18 mouse cellular contexts compared by ENCODE assay signal in the genomic region with DNA sequence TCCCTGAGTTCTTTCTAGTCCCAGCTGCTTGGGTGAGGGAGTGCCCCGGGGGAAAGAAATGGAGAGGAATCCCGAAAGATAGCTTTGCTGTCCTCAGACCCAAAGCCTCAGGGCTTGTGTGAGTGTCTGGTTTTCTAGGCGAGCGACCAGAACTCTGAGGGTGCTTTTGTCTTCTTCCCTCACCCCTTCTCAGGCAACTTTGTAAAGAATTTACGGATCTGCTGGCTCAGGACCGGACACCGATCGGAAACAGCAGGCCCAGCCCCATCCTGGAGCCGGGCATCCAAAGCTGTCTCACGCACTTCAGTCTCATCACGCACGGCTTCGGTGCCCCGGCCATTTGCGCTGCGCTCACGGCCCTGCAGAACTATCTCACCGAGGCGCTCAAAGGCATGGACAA. TPM values are rescaled to one million over a fixed set of nuclear protein-coding genes. Genes with fewer than 3 reads are reported as not detected.
DNase-seq lines count a peak whose midpoint lies in the region; ATAC-seq lines count a peak whose summit lies in the region.
"Had no signal": no experiment of that assay in that cellular context is flagged by ENCODE, and none has a peak within 500 bp of the region (broad histone marks: within the 10 kb centered on the region; RNA-seq: fewer than 3 reads in every experiment).

No protein-coding gene starts in this region.

- peak; percentile 52 for DNase-seq in embryo, embryonic 10.5 days (ENCODE audit: low spot score)
- no peak for DNase-seq in embryo, embryonic 10 days (ENCODE audit: low spot score)
- no peak for DNase-seq in limb, embryonic 10.5 days (ENCODE audit: low spot score)
- DNase-seq in retina, postnatal 1 day: peak; percentile 67
- DNase-seq in thymus, postnatal 4 days: no peak
- no peak for DNase-seq in right cerebral cortex, postnatal 10 days (ENCODE audit: low spot score in 2 of 2)
- DNase-seq: gastrocnemius, postnatal 14 days; heart, postnatal 10 days; lung, adult 2 months had no signal

- H3K4me2 ChIP-seq in limb, embryonic 13.5 days (replicated peaks): peak overlapping the region; percentile 19; the same call in 1 of the 2 replicates
- no peak overlapping the region for H3K4me2 ChIP-seq in midbrain, embryonic 13.5 days (replicated peaks)
- H3K4me2 ChIP-seq: kidney, embryonic 15.5 days; stomach, embryonic 15.5 days had no signal

- 3% methylated on average over 19 of the region's 19 CpGs for WGBS in limb, embryonic 13.5 days
- under 1% methylated on average over 19 of the region's 19 CpGs for WGBS in limb, embryonic 10.5 days
- under 1% methylated on average over 19 of the region's 19 CpGs for WGBS in midbrain, embryonic 13.5 days

- H3K27me3 ChIP-seq in limb, embryonic 13.5 days: peaks cover 80% of the 10 kb centered on the region
- H3K27me3 ChIP-seq in limb, embryonic 10.5 days (ENCODE audit: low read depth, poor library complexity, severe bottlenecking): peaks cover 95% of the 10 kb centered on the region
- peaks cover 93% of the 10 kb centered on the region for H3K27me3 ChIP-seq in midbrain, embryonic 13.5 days

- H3K36me3 ChIP-seq in limb, embryonic 13.5 days: no peaks in the 10 kb centered on the region
- H3K36me3 ChIP-seq in limb, embryonic 10.5 days: no peaks in the 10 kb centered on the region
- H3K36me3 ChIP-seq in midbrain, embryonic 13.5 days: no peaks in the 10 kb centered on the region
- H3K36me3 ChIP-seq: kidney, embryonic 15.5 days; stomach, embryonic 15.5 days had no signal

- H3K9ac ChIP-seq in limb, embryonic 13.5 days: no peak overlapping the region
- H3K9ac ChIP-seq in midbrain, embryonic 13.5 days (replicated peaks): no peak overlapping the region
- H3K9ac ChIP-seq: kidney, embryonic 15.5 days; stomach, embryonic 15.5 days had no signal

- 0 out of 2 replicates have a peak overlapping the region, but pooled peaks have one; percentile 52 for H3K27ac ChIP-seq in limb, embryonic 13.5 days
- no peak overlapping the region for H3K27ac ChIP-seq in limb, embryonic 10.5 days
- H3K27ac ChIP-seq in midbrain, embryonic 13.5 days: peak overlapping the region; percentile 64
- H3K27ac ChIP-seq: kidney, embryonic 15.5 days; macrophage; stomach, embryonic 15.5 days had no signal

- peaks cover 25% of the 10 kb centered on the region for H3K4me1 ChIP-seq in limb, embryonic 13.5 days
- H3K4me1 ChIP-seq in limb, embryonic 10.5 days: peaks cover 31% of the 10 kb centered on the region
- H3K4me1 ChIP-seq in midbrain, embryonic 13.5 days (replicated peaks): 0 out of 2 replicates have a peak, but pooled peaks cover 3% of the 10 kb centered on the region
- H3K4me1 ChIP-seq: stomach, embryonic 15.5 days had no signal

- ATAC-seq in limb, embryonic 13.5 days (ENCODE audit: low FRiP score, low read depth): no peak
- ATAC-seq in midbrain, embryonic 13.5 days: no peak
- ATAC-seq: inflammation-experienced regulatory T-cells, adult 6 months; Patski had no signal

- no peaks in the 10 kb centered on the region for H3K9me3 ChIP-seq in limb, embryonic 13.5 days
- H3K9me3 ChIP-seq in limb, embryonic 10.5 days (replicated peaks): no peaks in the 10 kb centered on the region
- H3K9me3 ChIP-seq in midbrain, embryonic 13.5 days: no peaks in the 10 kb centered on the region
- H3K9me3 ChIP-seq: kidney, embryonic 15.5 days; stomach, embryonic 15.5 days had no signal

- no peak overlapping the region for H3K4me3 ChIP-seq in limb, embryonic 13.5 days
- H3K4me3 ChIP-seq in limb, embryonic 10.5 days: no peak overlapping the region
- no peak overlapping the region for H3K4me3 ChIP-seq in midbrain, embryonic 13.5 days (replicated peaks)
- H3K4me3 ChIP-seq: erythroblast, embryonic 14.5 days; kidney, embryonic 15.5 days; stomach, embryonic 15.5 days had no signal

RNA-seq across cellular contexts. Expression of a gene that starts 25.1 kb away (rescaled TPM):
- polyA plus RNA-seq in limb, embryonic 13.5 days (2015; fragmentation: Nextera tagmentation; extraction: Ambion mirVana): 57.2 and 66.0 TPM in 2 replicates
- polyA plus RNA-seq in limb, embryonic 10.5 days (2016; fragmentation: Nextera tagmentation; extraction: Ambion mirVana): 6.7 and 19.7 TPM in 2 replicates
- polyA plus RNA-seq in midbrain, embryonic 13.5 days (2015; fragmentation: Nextera tagmentation; extraction: Ambion mirVana): 256 and 296 TPM in 2 replicates
- polyA plus RNA-seq: erythroblast, embryonic 14.5 days; inflammation-experienced regulatory T-cells, adult 6 months; lung, adult 2 months; macrophage; Patski; small intestine, adult 2 months had no signal

Comparison
In these comparisons a context has a peak if more than half of its experiments do, and no peak if none do; other contexts are left out.
1. DNase-seq: peak in embryo, embryonic 10.5 days (single experiment) and retina, postnatal 1 day (single experiment); none in embryo, embryonic 10 days (single experiment), limb, embryonic 10.5 days (single experiment), thymus, postnatal 4 days (single experiment) and right cerebral cortex, postnatal 10 days (0 of 2).